Mouse (Mus musculus) testis, postnatal 14 days (tissue): ENCODE measurements at regions not wholly inside any gene's neighbourhood (a gene's known extent, or its start where the extent isn't known, plus 50 kb on each side); places are given as distances from the start of the nearest gene placed in this dataset.
"Not testable (repeated sequence)": the region's sequence is repeated elsewhere in the genome, so short reads cannot be mapped to it uniquely, and the experiment has no call there.

Source experiments
- DNase-seq: peaks from one replicate; pipeline ENCODE4 v3.0.0; 2021; ENCODE audit warnings: low spot score

DNA sequence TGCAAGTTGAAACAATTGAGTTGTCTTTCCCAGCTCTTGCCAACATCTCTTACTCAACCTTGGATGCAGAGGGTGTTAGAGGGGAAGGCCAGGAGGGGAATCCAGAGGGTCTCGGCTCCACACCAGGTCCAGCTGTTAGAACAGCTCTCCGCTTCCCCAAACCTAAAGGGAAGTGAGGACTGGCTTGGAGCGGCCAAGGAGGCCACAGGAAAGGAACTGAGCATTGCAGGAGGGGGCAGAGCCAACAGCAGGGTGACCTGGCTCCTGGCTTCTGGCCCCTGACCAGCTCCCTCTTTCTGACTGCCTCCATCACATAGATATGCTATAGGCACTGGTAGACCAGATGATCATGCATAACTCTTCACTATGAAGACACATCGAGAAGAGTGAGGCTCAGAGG is 351.4 kb downstream of the Sox9 start:
- no peak for DNase-seq

- DNase-seq, result peak; percentile 67
Measured at GRCm38 (mm10) chr11:113135261-113135660, 353.2 kb downstream of the Sox9 start.

- no peak for DNase-seq
Measured at GRCm38 (mm10) chr11:113138462-113138861, 356.4 kb downstream of the Sox9 start.

GRCm38 (mm10) chr11:113140595-113140994 is 358.6 kb downstream of the Sox9 start:
- DNase-seq, result no peak

GRCm38 (mm10) chr11:113142816-113143215 is 360.8 kb downstream of the Sox9 start:
- DNase-seq, result no peak

DNA sequence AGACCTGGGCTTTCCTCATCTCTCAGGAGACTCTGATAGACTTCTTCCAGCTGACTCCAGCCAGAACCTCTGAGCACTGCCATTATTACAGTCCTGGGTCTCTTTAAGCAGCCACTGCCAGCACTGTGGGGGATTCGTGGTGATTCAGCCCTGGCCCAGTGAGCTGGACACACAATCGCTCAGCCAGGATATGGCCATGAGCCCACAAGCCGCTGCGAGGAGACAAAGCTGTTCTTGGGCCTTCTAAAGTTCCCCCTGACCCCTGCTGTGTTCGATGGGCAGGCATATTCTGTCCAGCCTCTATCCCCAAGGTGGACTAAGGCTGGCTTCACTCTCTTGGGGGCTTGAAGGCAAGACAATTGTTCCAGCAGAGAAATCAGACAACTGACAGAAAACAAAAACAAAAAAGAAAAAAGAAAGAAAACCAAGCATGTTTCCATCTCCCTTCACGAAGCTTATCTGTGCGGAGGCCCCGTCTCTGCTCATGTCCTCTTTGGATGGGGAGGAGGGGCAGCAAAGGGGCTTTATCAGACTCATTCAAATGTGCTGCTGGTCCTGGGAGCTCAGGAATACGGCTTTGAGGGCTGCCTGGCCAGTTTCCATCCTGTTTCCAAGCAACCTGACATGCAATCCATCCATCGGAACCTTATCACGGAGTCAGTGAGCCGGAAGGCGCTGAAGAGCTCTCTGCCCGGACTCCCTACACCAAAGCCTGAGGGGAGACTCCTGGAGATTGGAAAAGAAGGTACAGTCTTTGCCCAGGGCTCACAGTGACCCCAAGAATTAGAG is 362.0 kb downstream of the Sox9 start:
- peak; percentile 62 for DNase-seq

GRCm38 (mm10) chr11:113145721-113146120 is 363.7 kb downstream of the Sox9 start:
- DNase-seq, result no peak

GRCm38 (mm10) chr11:113146762-113147161 is 364.7 kb downstream of the Sox9 start:
- no peak for DNase-seq

DNA sequence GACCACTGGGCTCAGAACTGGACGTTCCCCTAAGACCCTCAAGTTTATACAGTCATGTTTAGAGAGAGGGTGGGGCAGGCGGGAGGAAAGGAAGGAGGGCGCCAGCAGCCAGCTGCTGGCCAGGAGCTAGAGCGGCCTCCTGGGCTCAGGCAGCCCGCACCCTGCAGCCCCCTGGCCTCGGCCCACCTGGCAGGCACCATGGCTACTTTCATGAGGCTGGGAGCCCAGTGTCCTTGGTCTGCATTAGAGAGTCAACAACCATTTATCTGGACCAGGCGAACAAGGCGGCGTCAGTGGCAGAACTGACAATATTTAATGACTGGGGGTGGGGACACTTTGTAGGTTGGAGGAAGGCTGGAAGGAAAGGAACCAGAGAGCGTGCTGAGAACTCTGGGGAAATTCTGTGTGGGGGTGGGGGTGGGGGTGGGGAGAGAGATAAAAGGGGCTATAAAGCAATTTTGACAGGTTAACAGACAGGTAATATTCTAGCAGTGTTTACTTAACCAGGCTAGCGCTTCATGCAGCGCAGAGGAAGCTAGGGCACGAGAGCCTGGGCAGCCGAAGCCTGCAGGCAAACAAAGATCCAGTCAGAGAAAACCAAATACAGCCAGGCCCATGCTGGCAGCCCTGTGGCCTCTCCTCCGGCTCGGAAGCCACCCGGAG is 365.6 kb downstream of the Sox9 start:
- no peak for DNase-seq

GRCm38 (mm10) chr11:113148198-113148537 is 366.1 kb downstream of the Sox9 start:
- DNase-seq, result no peak

DNA sequence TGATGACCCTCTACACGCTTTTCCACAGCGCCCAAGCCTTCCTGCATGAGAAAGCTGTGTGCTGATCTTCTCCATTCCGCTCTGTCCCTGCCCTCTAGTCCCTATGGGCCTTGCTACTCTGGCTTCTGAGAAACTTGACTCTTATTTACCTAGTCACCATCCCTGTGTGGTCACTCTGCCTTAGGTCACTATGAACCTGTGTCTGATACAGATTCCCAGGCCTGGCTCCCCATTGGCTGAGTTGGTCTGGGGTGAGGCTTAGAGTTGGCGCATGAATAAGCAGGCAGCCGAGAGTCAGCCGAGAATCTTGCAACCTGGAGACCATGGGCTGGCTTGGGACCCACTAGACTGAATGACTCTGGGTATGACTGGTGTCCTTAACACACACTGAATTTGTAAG is 373.5 kb downstream of the Sox9 start:
- no peak for DNase-seq

DNA sequence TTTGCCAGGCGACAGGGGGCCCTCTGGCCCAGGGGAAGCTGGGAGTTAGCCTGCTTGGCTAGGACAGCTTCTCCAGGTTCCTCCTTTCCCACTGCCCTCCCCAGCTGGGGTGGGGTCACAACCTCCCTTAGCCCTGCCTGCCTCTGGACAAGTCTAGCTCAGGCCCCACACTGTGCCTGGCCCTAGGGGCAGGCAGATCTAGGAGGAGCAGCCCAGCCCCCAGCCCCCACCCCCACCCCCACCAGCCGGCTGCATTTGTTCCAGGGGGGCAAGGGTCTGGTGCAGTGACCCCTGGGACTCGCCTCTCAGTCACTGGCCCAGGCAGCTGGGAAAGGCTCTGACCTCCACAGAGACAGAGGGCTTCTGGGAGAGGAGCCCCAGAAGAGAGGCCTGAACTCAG is 381.9 kb downstream of the Sox9 start:
- DNase-seq, result no peak

GRCm38 (mm10) chr11:113164510-113164909 is 382.5 kb downstream of the Sox9 start:
- no peak for DNase-seq

DNA sequence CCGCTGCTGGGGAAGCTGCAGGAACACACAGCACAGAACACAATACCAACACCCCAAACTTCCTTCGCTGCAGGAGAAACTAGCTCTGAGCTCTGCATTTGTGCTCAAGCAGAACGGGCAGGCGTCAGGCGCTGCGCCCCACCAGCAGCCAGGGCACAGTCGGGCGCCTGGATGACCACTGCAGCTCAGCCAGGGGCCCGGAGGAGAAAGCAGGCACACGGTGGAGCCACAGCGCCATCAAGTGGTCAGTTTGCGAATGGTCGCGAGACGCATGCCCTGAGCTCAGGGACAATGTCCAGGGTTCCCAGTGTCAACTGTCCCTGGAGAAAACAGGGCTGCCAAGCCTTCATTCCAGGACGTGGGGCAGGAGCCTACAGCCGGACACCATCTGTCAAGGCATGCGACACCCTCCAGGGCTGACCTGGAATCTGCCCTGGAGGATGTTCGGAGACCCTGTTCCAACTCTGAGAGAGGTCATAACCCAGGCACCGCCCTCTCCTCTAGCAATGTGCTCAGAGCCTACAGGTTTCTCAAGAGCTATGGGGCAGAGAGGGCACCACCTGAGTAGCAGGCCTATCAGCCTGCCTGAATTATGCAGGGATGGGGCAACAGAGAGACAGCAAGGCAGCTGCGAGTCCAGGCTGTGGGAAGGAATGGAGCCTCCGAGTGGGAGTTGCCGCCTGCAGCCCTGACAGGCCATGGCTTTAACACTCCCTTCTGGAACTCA is 383.2 kb downstream of the Sox9 start:
- peak; percentile 74 for DNase-seq

- peak; percentile 63 for DNase-seq
Measured at GRCm38 (mm10) chr11:113166517-113166916, 384.5 kb downstream of the Sox9 start.

GRCm38 (mm10) chr11:113172497-113173140 is 390.6 kb downstream of the Sox9 start:
- DNase-seq, result peak; percentile 43

DNA sequence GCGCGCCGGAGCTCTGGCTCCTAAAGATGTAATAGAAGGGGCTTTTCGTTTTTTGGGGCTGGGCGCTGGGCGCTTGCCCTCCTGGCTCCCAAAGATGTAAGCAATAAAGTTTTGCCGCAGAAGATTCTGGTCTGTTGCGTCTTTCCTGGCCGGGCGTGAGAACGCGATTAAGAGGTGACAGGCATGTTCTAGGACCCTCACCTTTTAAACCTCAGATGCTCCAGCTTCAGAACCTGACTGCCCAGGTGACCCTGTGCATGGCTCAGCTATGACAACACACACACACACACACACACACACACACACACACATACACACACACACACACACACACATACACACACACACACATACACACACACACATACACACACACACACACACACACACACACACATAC is 391.3 kb downstream of the Sox9 start:
- not testable (repeated sequence) for DNase-seq

- no peak for DNase-seq
Measured at GRCm38 (mm10) chr11:113174011-113174507, 392.0 kb downstream of the Sox9 start.

DNA sequence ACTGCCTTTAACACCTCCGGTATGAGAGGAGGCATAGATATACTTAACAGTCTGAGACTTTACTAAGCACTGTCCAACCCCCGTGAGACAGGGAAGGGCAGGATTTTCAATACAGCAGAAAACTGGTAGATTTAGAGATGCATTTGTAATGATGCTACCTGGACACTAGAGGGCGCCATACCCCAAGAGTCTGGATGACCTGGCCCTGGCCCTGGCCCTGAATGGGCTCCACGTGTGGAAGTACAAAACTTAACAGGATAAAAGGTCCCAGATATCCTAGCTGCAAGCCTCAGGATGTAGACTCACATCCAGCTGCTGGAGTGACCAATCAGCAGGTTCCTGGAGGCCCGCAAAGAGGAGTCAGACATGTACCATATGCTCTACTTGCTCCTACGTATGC is 393.3 kb downstream of the Sox9 start:
- no peak for DNase-seq

DNA sequence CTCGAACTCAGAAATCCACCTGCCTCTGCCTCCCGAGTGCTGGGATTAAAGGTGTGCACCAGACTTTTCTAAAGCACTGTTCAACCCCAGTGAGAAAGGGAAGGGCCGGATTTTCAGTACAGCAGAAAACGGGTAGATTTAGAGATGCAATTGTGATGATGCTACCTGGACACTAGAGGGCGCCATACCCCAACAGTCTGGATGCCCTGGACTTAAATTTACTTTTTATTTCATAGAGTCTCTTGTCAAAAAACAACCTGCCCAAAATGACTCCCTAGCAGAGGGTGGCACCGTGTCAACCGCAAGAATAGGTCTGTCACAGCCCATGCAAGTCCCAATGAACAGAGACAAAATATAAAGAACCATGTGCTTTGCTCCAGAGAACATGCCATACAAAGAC is 394.2 kb downstream of the Sox9 start:
- no peak for DNase-seq

DNA sequence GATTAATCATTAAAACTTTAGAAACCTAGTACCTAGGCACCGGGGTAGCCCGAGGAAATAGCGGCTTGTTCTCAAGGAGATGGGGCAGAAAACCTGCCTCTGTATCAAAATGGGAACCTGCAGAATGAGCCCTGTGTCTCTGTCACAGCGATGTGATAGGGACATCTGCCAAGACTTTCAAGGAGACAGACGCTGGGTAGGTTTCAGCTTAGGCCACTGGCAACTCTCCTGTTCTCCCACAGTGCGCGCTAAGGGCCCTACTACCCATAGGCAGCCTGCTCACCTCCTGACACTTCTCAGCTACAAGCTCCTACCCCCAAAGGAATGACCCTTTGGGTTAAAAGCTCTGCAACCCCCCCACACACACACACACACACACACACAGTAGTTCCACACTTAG is 396.4 kb downstream of the Sox9 start:
- peak; percentile 48 for DNase-seq

DNA sequence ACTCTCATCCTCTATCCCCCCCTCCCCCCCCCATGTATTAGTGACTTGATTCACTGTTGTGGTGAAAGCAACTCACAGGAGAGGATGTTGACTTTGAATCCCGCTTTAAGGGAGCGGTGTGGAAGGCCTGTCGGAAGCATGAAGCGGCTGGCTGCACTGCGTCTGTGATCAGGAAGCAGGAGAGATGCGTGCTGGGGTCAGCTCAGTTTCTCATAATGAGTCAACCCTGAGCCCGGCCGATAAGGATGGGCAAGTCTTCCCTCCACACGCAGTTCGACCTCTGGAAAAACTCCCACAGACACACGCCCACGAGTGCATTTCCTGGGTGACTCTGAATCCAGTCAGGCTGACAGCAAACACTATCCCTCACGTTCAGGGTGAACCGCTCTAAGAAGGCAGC is 398.0 kb downstream of the Sox9 start:
- DNase-seq, result no peak
